Mouse (Mus musculus): ENCODE measurements around the gene Lrpprc.

GRCm38 (mm10) chr17:84674048-84674447 is 116.5 kb downstream of the Lrpprc start:
- TF ChIP-seq EP300 (IDR thresholded peaks at IDR 0.05; ENCODE audit: low read length) = no peak
- no peak for TF ChIP-seq CTCF (conservative IDR thresholded peaks at IDR 0.05 in 1 of 2, IDR thresholded peaks at IDR 0.05 in 1 of 2; ENCODE audit: low read depth in 2 of 2, low read length in 2 of 2)
- no peak for TF ChIP-seq MAX (IDR thresholded peaks at IDR 0.05; ENCODE audit: low read length)
- no peak for TF ChIP-seq POLR2A (IDR thresholded peaks at IDR 0.05; ENCODE audit: low read depth, low read length)

Measured in CH12.LX (cell line).